Mouse (Mus musculus): ENCODE measurements around the gene Coil. TPM values are rescaled to one million over a fixed set of nuclear protein-coding genes. Genes with fewer than 3 reads are reported as not detected.

Coil gene
- polyA plus RNA-seq, 1 experiment: 3.1 TPM

DNA sequence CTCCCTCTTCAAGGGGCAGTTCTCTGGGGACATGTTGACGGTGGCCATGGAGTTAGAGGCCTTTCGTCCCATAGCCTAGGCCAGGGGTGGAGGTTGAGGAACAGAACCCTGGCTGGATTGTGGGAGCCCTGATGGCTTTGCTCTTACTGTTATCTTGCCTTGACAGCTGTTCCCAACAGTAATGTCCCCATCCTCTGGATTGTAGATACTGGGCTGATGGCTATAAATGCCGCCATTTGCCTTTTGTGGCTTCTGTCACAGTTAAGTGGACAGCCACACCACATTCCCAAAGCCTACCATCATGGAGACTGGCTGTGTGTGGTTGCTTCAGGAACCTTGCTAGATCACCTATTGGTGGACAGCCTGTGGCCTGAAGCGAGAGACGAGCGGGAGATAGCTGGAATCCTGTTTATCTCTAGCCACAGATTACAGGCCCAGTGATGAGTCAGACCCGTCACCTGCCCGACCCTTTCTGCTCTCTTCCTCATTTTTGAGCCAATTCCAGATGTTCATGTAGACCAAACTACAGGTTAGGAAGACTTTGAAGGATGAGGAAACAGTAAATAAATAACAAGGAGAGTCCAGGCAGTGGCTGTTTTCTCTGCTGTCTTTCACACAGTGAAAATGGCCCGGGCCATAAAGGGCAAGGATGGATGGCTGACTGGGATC is 47.6 kb downstream of the Coil start:
- Histone ChIP-seq H3K9me3 (no peaks in the 10 kb centered on the region), H3K27me3 (replicated peaks) (no peaks in the 10 kb centered on the region), H3K4me1 (peaks cover 63% of the 10 kb centered on the region), H3K4me3 (replicated peaks) (no peak overlapping the region), H3K36me3 (replicated peaks; ENCODE audit: low read length) (peaks cover 97% of the 10 kb centered on the region)
- TF ChIP-seq GATA1 (IDR thresholded peaks at IDR 0.05; ENCODE audit: borderline replicate concordance, low read length): no peak
- no peak for TF ChIP-seq FLI1 (IDR thresholded peaks at IDR 0.05; ENCODE audit: low read length)

- Histone ChIP-seq H3K4me3 (replicated peaks) (no peak overlapping the region), H3K9me3 (no peaks in the 10 kb centered on the region), H3K4me1 (peaks cover 87% of the 10 kb centered on the region), H3K36me3 (replicated peaks; ENCODE audit: low read length) (peaks cover 70% of the 10 kb centered on the region), H3K27me3 (replicated peaks) (no peaks in the 10 kb centered on the region)
- TF ChIP-seq GATA1 (IDR thresholded peaks at IDR 0.05; ENCODE audit: borderline replicate concordance, low read length) (no peak), FLI1 (IDR thresholded peaks at IDR 0.05; ENCODE audit: low read length) (no peak)
Measured at GRCm38 (mm10) chr11:89020681-89021305, 50.7 kb downstream of the Coil start.

GRCm38 (mm10) chr11:89021687-89022086 is 51.6 kb downstream of the Coil start:
- TF ChIP-seq FLI1 (IDR thresholded peaks at IDR 0.05; ENCODE audit: low read length) (no peak), GATA1 (IDR thresholded peaks at IDR 0.05; ENCODE audit: borderline replicate concordance, low read length) (no peak)
- H3K4me3 ChIP-seq (replicated peaks): no peak overlapping the region
- H3K27me3 ChIP-seq (replicated peaks): no peaks in the 10 kb centered on the region
- peaks cover 89% of the 10 kb centered on the region for H3K4me1 ChIP-seq
- H3K9me3 ChIP-seq: no peaks in the 10 kb centered on the region
- peaks cover 61% of the 10 kb centered on the region for H3K36me3 ChIP-seq (replicated peaks; ENCODE audit: low read length)

GRCm38 (mm10) chr11:89022120-89022731 is 52.2 kb downstream of the Coil start:
- TF ChIP-seq GATA1 (IDR thresholded peaks at IDR 0.05; ENCODE audit: borderline replicate concordance, low read length) (no peak), FLI1 (IDR thresholded peaks at IDR 0.05; ENCODE audit: low read length) (no peak)
- no peaks in the 10 kb centered on the region for H3K9me3 ChIP-seq
- peaks cover 55% of the 10 kb centered on the region for H3K36me3 ChIP-seq (replicated peaks; ENCODE audit: low read length)
- no peaks in the 10 kb centered on the region for H3K27me3 ChIP-seq (replicated peaks)
- no peak overlapping the region for H3K4me3 ChIP-seq (replicated peaks)
- H3K4me1 ChIP-seq: peaks cover 85% of the 10 kb centered on the region

DNA sequence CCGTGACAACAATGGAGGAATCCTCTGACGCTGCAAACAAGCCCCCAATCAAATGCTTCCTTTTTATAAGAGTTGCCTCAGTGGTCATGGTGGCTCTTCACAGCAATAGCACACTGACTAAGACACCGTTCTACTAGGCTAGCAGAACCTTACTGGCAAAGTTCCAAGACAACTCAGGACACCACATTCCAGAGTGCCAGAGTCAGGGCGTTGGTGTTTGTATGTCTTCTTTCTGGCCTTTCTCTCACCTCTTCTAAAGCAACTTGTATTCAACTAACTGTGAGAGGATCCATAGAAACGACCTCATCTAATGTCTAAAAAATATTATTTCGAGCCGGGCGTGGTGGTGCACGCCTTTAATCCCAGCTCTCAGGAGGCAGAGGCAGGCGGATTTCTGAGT is 53.4 kb downstream of the Coil start:
- TF ChIP-seq GATA1 (IDR thresholded peaks at IDR 0.05; ENCODE audit: borderline replicate concordance, low read length): no peak
- TF ChIP-seq FLI1 (IDR thresholded peaks at IDR 0.05; ENCODE audit: low read length): no peak
- peaks cover 84% of the 10 kb centered on the region for H3K4me1 ChIP-seq

DNA sequence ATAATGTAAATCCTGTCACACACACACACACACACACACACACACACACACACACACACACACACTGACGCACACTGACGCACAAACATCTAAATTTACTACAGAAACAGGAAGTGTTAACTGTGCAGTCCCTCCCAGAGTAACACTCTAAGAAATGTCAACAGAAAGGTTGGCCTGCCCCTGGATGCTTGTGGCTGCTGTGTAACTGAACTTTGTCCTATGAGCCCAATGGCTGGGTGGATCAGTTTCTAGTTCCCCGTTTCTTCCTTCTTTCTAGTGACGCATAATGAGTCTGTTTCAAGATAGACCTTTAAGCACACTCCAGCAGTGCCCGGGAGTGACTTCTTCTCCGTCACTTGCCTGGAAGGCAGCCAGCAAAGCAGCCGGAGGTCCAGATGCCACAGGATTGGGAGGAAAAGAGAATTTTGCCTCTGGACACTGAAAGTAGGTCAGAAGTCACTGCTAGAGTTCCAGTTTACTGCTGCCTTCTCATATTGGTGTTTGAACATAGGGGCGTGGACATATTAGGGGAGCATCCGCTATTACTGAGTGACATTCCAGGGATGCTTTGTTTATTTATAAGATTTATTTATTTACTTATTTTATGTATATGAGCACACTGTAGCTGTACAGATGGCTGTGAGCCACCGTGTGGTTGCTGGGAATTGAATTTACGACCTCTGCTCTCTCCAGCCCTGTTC is 54.3 kb downstream of the Coil start:
- Histone ChIP-seq H3K4me3 (replicated peaks) (peak overlapping the region; percentile 42), H3K36me3 (replicated peaks; ENCODE audit: low read length) (peaks cover 34% of the 10 kb centered on the region), H3K4me1 (peaks cover 86% of the 10 kb centered on the region), H3K27me3 (replicated peaks) (no peaks in the 10 kb centered on the region), H3K9me3 (no peaks in the 10 kb centered on the region)
- TF ChIP-seq GATA1 (IDR thresholded peaks at IDR 0.05; ENCODE audit: borderline replicate concordance, low read length) (no peak), FLI1 (IDR thresholded peaks at IDR 0.05; ENCODE audit: low read length) (no peak)

More for the DNA sequence above, 53.4 kb downstream of the Coil start:
- Histone ChIP-seq H3K9me3 (no peaks in the 10 kb centered on the region), H3K36me3 (replicated peaks; ENCODE audit: low read length) (peaks cover 43% of the 10 kb centered on the region), H3K27me3 (replicated peaks) (no peaks in the 10 kb centered on the region), H3K4me3 (replicated peaks) (no peak overlapping the region)

- Histone ChIP-seq H3K4me3 (replicated peaks) (no peak overlapping the region), H3K36me3 (replicated peaks; ENCODE audit: low read length) (peaks cover 24% of the 10 kb centered on the region), H3K4me1 (peaks cover 84% of the 10 kb centered on the region), H3K27me3 (replicated peaks) (no peaks in the 10 kb centered on the region), H3K9me3 (no peaks in the 10 kb centered on the region)
- TF ChIP-seq FLI1 (IDR thresholded peaks at IDR 0.05; ENCODE audit: low read length): no peak
- TF ChIP-seq GATA1 (IDR thresholded peaks at IDR 0.05; ENCODE audit: borderline replicate concordance, low read length): no peak
Measured at GRCm38 (mm10) chr11:89025603-89026002, 55.6 kb downstream of the Coil start.

- Histone ChIP-seq H3K4me1 (peaks cover 82% of the 10 kb centered on the region), H3K36me3 (replicated peaks; ENCODE audit: low read length) (peaks cover 19% of the 10 kb centered on the region), H3K4me3 (replicated peaks) (peak overlapping the region; percentile 7), H3K27me3 (replicated peaks) (no peaks in the 10 kb centered on the region), H3K9me3 (no peaks in the 10 kb centered on the region)
- TF ChIP-seq GATA1 (IDR thresholded peaks at IDR 0.05; ENCODE audit: borderline replicate concordance, low read length) (no peak), FLI1 (IDR thresholded peaks at IDR 0.05; ENCODE audit: low read length) (no peak)
Measured at GRCm38 (mm10) chr11:89026117-89026516, 56.1 kb downstream of the Coil start.

DNA sequence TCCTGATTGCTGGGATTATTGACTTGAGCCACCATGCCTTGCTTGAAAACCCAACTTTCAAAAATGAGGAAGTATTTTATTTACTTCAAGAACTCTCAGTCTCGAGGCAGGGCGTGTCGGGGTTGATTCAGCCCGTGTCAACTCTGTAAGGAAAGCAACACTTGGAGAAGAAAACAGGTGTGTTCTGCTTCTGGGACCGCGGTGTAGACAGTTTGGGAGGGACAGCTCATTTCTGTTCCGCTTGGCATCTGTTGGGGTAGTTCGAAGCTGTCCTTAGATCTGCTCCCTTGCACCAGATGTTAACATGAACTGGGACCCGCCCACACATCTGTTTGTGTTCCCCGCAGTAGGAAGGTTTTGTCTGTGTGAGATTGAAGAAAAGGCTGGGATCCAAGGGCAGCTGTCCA is 57.9 kb downstream of the Coil start:
- no peaks in the 10 kb centered on the region for H3K27me3 ChIP-seq (replicated peaks)
- TF ChIP-seq FLI1 (IDR thresholded peaks at IDR 0.05; ENCODE audit: low read length): no peak
- H3K9me3 ChIP-seq: no peaks in the 10 kb centered on the region
- peaks cover 5% of the 10 kb centered on the region for H3K36me3 ChIP-seq (replicated peaks; ENCODE audit: low read length)
- peaks cover 67% of the 10 kb centered on the region for H3K4me1 ChIP-seq
- H3K4me3 ChIP-seq (replicated peaks): peak overlapping the region; percentile 40
